Mouse (Mus musculus): Measurements from ENCODE around the gene Cacng8. TPM values are rescaled to one million over a fixed set of nuclear protein-coding genes. Genes with fewer than 3 reads are reported as not detected.

Cacng8 gene
- total and polyA plus RNA-seq, 2 experiments: not detected

GRCm38 (mm10) chr7:3366705-3367516 is 23.6 kb upstream of the Cacng8 start:
- 5% methylated on average over 42 of the region's 42 CpGs for WGBS
- peaks cover 5% of the 10 kb centered on the region; the same call in 1 of the 2 replicates for H3K27me3 ChIP-seq (ENCODE audit: control insufficient read depth, insufficient read depth, low read length)
- no peak overlapping the region for H3K9ac ChIP-seq (ENCODE audit: low read depth, low read length)
- no peaks in the 10 kb centered on the region for H3K79me2 ChIP-seq (ENCODE audit: control insufficient read depth, insufficient read depth, low read length)
- H3K36me3 ChIP-seq (ENCODE audit: control insufficient read depth, insufficient read depth, low read length): no peaks in the 10 kb centered on the region
- DNase-seq (ENCODE audit: extremely low read depth, low read depth, low spot score): no peak
- no peak for TF ChIP-seq CTCF (IDR thresholded peaks at IDR 0.05; ENCODE audit: low read depth, low read length)
- no peak for TF ChIP-seq POLR2A (IDR thresholded peaks at IDR 0.05; ENCODE audit: extremely low read depth, insufficient read depth, low read length)
- H3K4me1 ChIP-seq (ENCODE audit: control insufficient read depth, insufficient read depth, low read length): no peaks in the 10 kb centered on the region
- no peak overlapping the region for H3K4me3 ChIP-seq (ENCODE audit: insufficient read depth, low read depth, low read length)
- no peak overlapping the region for H3K27ac ChIP-seq (replicated peaks; ENCODE audit: insufficient read depth, low read depth, low read length)

GRCm38 (mm10) chr7:3367569-3367968 is 22.9 kb upstream of the Cacng8 start:
- TF ChIP-seq CTCF (IDR thresholded peaks at IDR 0.05; ENCODE audit: low read depth, low read length) (no peak), POLR2A (IDR thresholded peaks at IDR 0.05; ENCODE audit: extremely low read depth, insufficient read depth, low read length) (no peak)
- Histone ChIP-seq H3K4me3 (ENCODE audit: insufficient read depth, low read depth, low read length) (no peak overlapping the region), H3K79me2 (ENCODE audit: control insufficient read depth, insufficient read depth, low read length) (no peaks in the 10 kb centered on the region), H3K4me1 (ENCODE audit: control insufficient read depth, insufficient read depth, low read length) (no peaks in the 10 kb centered on the region), H3K36me3 (ENCODE audit: control insufficient read depth, insufficient read depth, low read length) (no peaks in the 10 kb centered on the region), H3K27me3 (ENCODE audit: control insufficient read depth, insufficient read depth, low read length) (peaks cover 5% of the 10 kb centered on the region; the same call in 1 of the 2 replicates), H3K9ac (ENCODE audit: low read depth, low read length) (no peak overlapping the region), H3K27ac (replicated peaks; ENCODE audit: insufficient read depth, low read depth, low read length) (no peak overlapping the region)
- 5% methylated on average over 11 of the region's 11 CpGs for WGBS
- no peak for DNase-seq (ENCODE audit: extremely low read depth, low read depth, low spot score)

- H3K9ac ChIP-seq (ENCODE audit: low read depth, low read length): no peak overlapping the region
- no peaks in the 10 kb centered on the region for H3K4me1 ChIP-seq (ENCODE audit: control insufficient read depth, insufficient read depth, low read length)
- TF ChIP-seq CTCF (IDR thresholded peaks at IDR 0.05; ENCODE audit: low read depth, low read length) (no peak), POLR2A (IDR thresholded peaks at IDR 0.05; ENCODE audit: extremely low read depth, insufficient read depth, low read length) (no peak)
- 31% methylated on average over 12 of the region's 12 CpGs for WGBS
- no peak overlapping the region for H3K4me3 ChIP-seq (ENCODE audit: insufficient read depth, low read depth, low read length)
- no peak for DNase-seq (ENCODE audit: extremely low read depth, low read depth, low spot score)
- no peaks in the 10 kb centered on the region for H3K79me2 ChIP-seq (ENCODE audit: control insufficient read depth, insufficient read depth, low read length)
- H3K27me3 ChIP-seq (ENCODE audit: control insufficient read depth, insufficient read depth, low read length): peaks cover 5% of the 10 kb centered on the region; the same call in 1 of the 2 replicates
- no peak overlapping the region for H3K27ac ChIP-seq (replicated peaks; ENCODE audit: insufficient read depth, low read depth, low read length)
- H3K36me3 ChIP-seq (ENCODE audit: control insufficient read depth, insufficient read depth, low read length): no peaks in the 10 kb centered on the region
These were observed 22.2 kb upstream of the Cacng8 start for GRCm38 (mm10) chr7:3368311-3368710.

- Histone ChIP-seq H3K9ac (ENCODE audit: low read depth, low read length) (no peak overlapping the region), H3K79me2 (ENCODE audit: control insufficient read depth, insufficient read depth, low read length) (no peaks in the 10 kb centered on the region), H3K27ac (replicated peaks; ENCODE audit: insufficient read depth, low read depth, low read length) (no peak overlapping the region), H3K4me3 (ENCODE audit: insufficient read depth, low read depth, low read length) (no peak overlapping the region), H3K36me3 (ENCODE audit: control insufficient read depth, insufficient read depth, low read length) (no peaks in the 10 kb centered on the region), H3K4me1 (ENCODE audit: control insufficient read depth, insufficient read depth, low read length) (no peaks in the 10 kb centered on the region), H3K27me3 (ENCODE audit: control insufficient read depth, insufficient read depth, low read length) (peaks cover 5% of the 10 kb centered on the region; the same call in 1 of the 2 replicates)
- WGBS: 68% methylated on average over 6 of the region's 6 CpGs
- DNase-seq (ENCODE audit: extremely low read depth, low read depth, low spot score): no peak
- TF ChIP-seq POLR2A (IDR thresholded peaks at IDR 0.05; ENCODE audit: extremely low read depth, insufficient read depth, low read length) (no peak), CTCF (IDR thresholded peaks at IDR 0.05; ENCODE audit: low read depth, low read length) (no peak)
These were observed 21.3 kb upstream of the Cacng8 start for GRCm38 (mm10) chr7:3369189-3369588.

GRCm38 (mm10) chr7:3370407-3370806 is 20.1 kb upstream of the Cacng8 start:
- WGBS: 56% methylated on average over 4 of the region's 4 CpGs
- Histone ChIP-seq H3K79me2 (ENCODE audit: control insufficient read depth, insufficient read depth, low read length) (no peaks in the 10 kb centered on the region), H3K27me3 (ENCODE audit: control insufficient read depth, insufficient read depth, low read length) (peaks cover 2% of the 10 kb centered on the region; the same call in 1 of the 2 replicates), H3K4me1 (ENCODE audit: control insufficient read depth, insufficient read depth, low read length) (no peaks in the 10 kb centered on the region), H3K9ac (ENCODE audit: low read depth, low read length) (no peak overlapping the region), H3K27ac (replicated peaks; ENCODE audit: insufficient read depth, low read depth, low read length) (no peak overlapping the region), H3K4me3 (ENCODE audit: insufficient read depth, low read depth, low read length) (no peak overlapping the region), H3K36me3 (ENCODE audit: control insufficient read depth, insufficient read depth, low read length) (no peaks in the 10 kb centered on the region)
- no peak for DNase-seq (ENCODE audit: extremely low read depth, low read depth, low spot score)
- TF ChIP-seq POLR2A (IDR thresholded peaks at IDR 0.05; ENCODE audit: extremely low read depth, insufficient read depth, low read length) (no peak), CTCF (IDR thresholded peaks at IDR 0.05; ENCODE audit: low read depth, low read length) (no peak)

GRCm38 (mm10) chr7:3372376-3372775 is 18.1 kb upstream of the Cacng8 start:
- Histone ChIP-seq H3K4me3 (ENCODE audit: insufficient read depth, low read depth, low read length) (no peak overlapping the region), H3K79me2 (ENCODE audit: control insufficient read depth, insufficient read depth, low read length) (no peaks in the 10 kb centered on the region), H3K9ac (ENCODE audit: low read depth, low read length) (no peak overlapping the region), H3K27me3 (ENCODE audit: control insufficient read depth, insufficient read depth, low read length) (no peaks in the 10 kb centered on the region), H3K4me1 (ENCODE audit: control insufficient read depth, insufficient read depth, low read length) (no peaks in the 10 kb centered on the region), H3K36me3 (ENCODE audit: control insufficient read depth, insufficient read depth, low read length) (no peaks in the 10 kb centered on the region), H3K27ac (replicated peaks; ENCODE audit: insufficient read depth, low read depth, low read length) (no peak overlapping the region)
- TF ChIP-seq CTCF (IDR thresholded peaks at IDR 0.05; ENCODE audit: low read depth, low read length) (no peak), POLR2A (IDR thresholded peaks at IDR 0.05; ENCODE audit: extremely low read depth, insufficient read depth, low read length) (no peak)
- 76% methylated on average over 2 of the region's 2 CpGs for WGBS
- DNase-seq (ENCODE audit: extremely low read depth, low read depth, low spot score): no peak

All from liver, adult 2 months (tissue).